Mouse (Mus musculus): ENCODE measurements around the gene Obsl1. TPM values are rescaled to one million over a fixed set of nuclear protein-coding genes. Genes with fewer than 3 reads are reported as not detected.
A peak's percentile ranks its signal among the peaks of the same experiment; 100 is the strongest.

The Obsl1 gene
- polyA plus RNA-seq (2012; rRNA removed) (7.7 and 9.7 TPM in 2 replicates), polyA plus RNA-seq (2014; fragmentation: Nextera tagmentation; extraction: Ambion mirVana) (5.3 and 6.8 TPM in 2 replicates)

DNA sequence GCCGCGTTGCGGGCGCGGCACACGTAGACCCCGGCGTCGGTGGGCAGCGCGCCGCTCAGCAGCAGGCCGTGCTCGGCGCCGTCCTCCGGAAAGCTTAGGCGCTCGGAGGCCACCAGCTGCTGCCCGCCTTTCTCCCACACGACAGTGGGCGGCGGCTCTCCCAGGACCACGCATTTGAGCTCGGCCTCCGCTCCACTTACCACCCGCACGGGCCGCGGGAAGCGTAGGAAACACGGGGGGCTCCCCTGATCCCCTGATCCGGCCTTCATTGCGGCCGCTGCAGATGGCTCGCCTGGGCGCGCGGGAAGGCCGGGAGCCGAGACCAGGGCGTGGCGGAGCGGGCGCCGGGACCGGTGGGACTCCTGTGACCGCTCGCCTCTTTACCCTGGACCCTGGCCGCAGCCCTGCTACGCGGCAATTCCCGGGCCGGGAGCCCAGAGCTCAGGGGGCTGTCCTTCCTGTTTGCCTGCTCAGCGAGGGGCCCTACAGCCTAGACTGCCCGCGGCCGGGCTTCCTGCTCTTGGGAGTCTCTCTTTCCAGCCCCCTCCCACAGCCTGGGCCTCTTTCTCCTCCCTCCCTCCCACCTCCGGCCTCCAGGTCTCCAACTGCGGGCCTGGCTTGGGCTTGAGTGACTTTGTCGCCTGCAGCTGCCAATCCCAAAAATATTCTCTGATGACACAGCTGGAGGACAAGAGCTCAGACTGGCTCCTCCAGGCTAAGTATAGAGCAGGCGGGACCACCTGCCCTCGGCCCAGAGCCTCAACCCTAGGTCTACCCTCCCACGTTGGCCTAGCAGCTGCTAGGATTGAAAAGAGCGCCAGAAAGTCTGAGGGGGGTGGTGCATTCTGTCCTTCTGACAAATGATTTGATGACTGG lies at the start of gene Obsl1:
TSS of gene Obsl1 (minus strand) at position 497 of the 876 bp plus-strand sequence.
- TF ChIP-seq CTCF (IDR thresholded peaks at IDR 0.05; ENCODE audit: low read depth) (no peak), EP300 (IDR thresholded peaks at IDR 0.05; ENCODE audit: low read depth) (no peak)
- peaks cover 29% of the 10 kb centered on the region for H3K27me3 ChIP-seq (ENCODE audit: control insufficient read depth, insufficient read depth, low read length)
- H3K4me1 ChIP-seq (replicated peaks; ENCODE audit: control insufficient read depth in 2 of 2, insufficient read depth in 2 of 2, low read length in 1 of 2): peaks cover 0 to 6% of the 10 kb centered on the region in 2 experiments; a peak in 2 of 4 replicates

DNA sequence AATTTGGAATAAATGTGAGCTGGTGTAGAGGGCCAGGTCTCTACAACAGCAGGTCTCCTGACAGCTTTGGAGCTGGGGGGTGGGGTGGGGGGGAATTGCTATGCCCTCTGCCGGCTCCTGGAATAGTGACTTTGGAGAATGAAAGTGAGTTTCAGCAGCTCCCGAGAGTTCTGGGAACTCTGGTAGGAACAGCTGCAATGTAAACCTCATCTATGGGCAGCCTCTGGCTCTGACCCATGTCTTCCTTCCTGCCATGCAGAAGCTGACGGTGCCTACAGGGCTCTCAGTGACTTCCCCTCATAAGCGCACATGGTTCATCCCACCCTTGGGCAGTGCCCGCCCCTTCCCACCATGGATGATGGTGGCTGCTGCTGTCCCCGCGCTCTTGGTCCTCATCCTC lies 49.4 kb upstream of the Obsl1 start:
- no peaks in the 10 kb centered on the region for H3K27me3 ChIP-seq (ENCODE audit: control insufficient read depth, insufficient read depth, low read length)
- WGBS (ENCODE audit: insufficient replicate concordance): 53% methylated on average over 7 of the region's 7 CpGs
- no peak overlapping the region for H3K27ac ChIP-seq
- H3K4me3 ChIP-seq (ENCODE audit: insufficient read depth in 1 of 2, low read depth in 2 of 2, low read length in 2 of 2): no peak overlapping the region
- DNase-seq (ENCODE audit: low read depth in 3 of 3, low spot score in 3 of 3) (no peak), ATAC-seq (ENCODE audit: insufficient read depth) (no peak)
- no peak overlapping the region for H3K4me2 ChIP-seq (ENCODE audit: low read depth)
- H3K9ac ChIP-seq (replicated peaks): no peak overlapping the region
- H3K9me3 ChIP-seq (ENCODE audit: control insufficient read depth, low read length): no peaks in the 10 kb centered on the region
- H3K4me1 ChIP-seq (replicated peaks; ENCODE audit: control insufficient read depth in 2 of 2, insufficient read depth in 2 of 2, low read length in 1 of 2): no peaks in the 10 kb centered on the region
- no peaks in the 10 kb centered on the region for H3K36me3 ChIP-seq (replicated peaks; ENCODE audit: control insufficient read depth, insufficient read depth, low read depth)
- TF ChIP-seq EP300 (IDR thresholded peaks at IDR 0.05; ENCODE audit: low read depth): no peak
- TF ChIP-seq CTCF (IDR thresholded peaks at IDR 0.05; ENCODE audit: low read depth): no peak

More for the DNA sequence above, at the start of gene Obsl1:
- H3K27ac ChIP-seq: no peak within 1 kb of the TSS
- ATAC-seq (ENCODE audit: insufficient read depth) (peak; percentile 74), DNase-seq (ENCODE audit: low read depth in 3 of 3, low spot score in 3 of 3) (no peak)
- H3K9me3 ChIP-seq (ENCODE audit: control insufficient read depth, low read length): no peaks in the 10 kb centered on the region
- no peak within 1 kb of the TSS; the same call in 1 of the 2 replicates for H3K9ac ChIP-seq (replicated peaks)
- H3K4me2 ChIP-seq (ENCODE audit: low read depth): peak within 1 kb of the TSS; percentile 31
- peak within 1 kb of the TSS; percentile 46 to 54 for H3K4me3 ChIP-seq (ENCODE audit: insufficient read depth in 1 of 2, low read depth in 2 of 2, low read length in 2 of 2)
- no peaks in the 10 kb centered on the region for H3K36me3 ChIP-seq (replicated peaks; ENCODE audit: control insufficient read depth, insufficient read depth, low read depth)
- 2% methylated on average over 64 of the region's 65 CpGs for WGBS (ENCODE audit: insufficient replicate concordance)

DNA sequence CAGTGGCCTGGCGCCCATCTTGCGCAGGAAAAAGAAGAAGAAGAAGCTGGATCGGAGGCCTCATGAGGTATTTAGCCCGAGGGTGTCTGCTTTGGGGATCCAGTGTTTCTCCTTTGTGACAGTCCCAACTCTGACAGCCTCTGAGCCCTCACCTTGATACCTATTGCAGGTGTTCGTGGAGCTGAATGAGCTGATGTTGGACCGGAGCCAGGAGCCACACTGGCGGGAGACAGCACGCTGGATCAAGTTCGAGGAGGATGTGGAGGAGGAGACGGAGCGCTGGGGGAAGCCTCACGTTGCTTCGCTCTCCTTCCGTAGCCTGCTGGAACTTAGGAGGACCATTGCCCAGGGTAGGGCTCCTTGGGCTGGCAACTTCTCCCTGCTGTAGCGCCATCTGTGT lies 44.3 kb upstream of the Obsl1 start:
- Histone ChIP-seq H3K4me2 (ENCODE audit: low read depth) (no peak overlapping the region), H3K4me1 (replicated peaks; ENCODE audit: control insufficient read depth in 2 of 2, insufficient read depth in 2 of 2, low read length in 1 of 2) (no peaks in the 10 kb centered on the region), H3K36me3 (replicated peaks; ENCODE audit: control insufficient read depth, insufficient read depth, low read depth) (no peaks in the 10 kb centered on the region), H3K4me3 (ENCODE audit: insufficient read depth in 1 of 2, low read depth in 2 of 2, low read length in 2 of 2) (no peak overlapping the region), H3K9ac (replicated peaks) (no peak overlapping the region), H3K27me3 (ENCODE audit: control insufficient read depth, insufficient read depth, low read length) (peaks cover 12% of the 10 kb centered on the region), H3K9me3 (ENCODE audit: control insufficient read depth, low read length) (no peaks in the 10 kb centered on the region), H3K27ac (no peak overlapping the region)
- DNase-seq (ENCODE audit: low read depth in 3 of 3, low spot score in 3 of 3) (no peak), ATAC-seq (ENCODE audit: insufficient read depth) (no peak)
- TF ChIP-seq CTCF (IDR thresholded peaks at IDR 0.05; ENCODE audit: low read depth) (no peak), EP300 (IDR thresholded peaks at IDR 0.05; ENCODE audit: low read depth) (no peak)
- 70% methylated on average over 15 of the region's 15 CpGs for WGBS (ENCODE audit: insufficient replicate concordance)

DNA sequence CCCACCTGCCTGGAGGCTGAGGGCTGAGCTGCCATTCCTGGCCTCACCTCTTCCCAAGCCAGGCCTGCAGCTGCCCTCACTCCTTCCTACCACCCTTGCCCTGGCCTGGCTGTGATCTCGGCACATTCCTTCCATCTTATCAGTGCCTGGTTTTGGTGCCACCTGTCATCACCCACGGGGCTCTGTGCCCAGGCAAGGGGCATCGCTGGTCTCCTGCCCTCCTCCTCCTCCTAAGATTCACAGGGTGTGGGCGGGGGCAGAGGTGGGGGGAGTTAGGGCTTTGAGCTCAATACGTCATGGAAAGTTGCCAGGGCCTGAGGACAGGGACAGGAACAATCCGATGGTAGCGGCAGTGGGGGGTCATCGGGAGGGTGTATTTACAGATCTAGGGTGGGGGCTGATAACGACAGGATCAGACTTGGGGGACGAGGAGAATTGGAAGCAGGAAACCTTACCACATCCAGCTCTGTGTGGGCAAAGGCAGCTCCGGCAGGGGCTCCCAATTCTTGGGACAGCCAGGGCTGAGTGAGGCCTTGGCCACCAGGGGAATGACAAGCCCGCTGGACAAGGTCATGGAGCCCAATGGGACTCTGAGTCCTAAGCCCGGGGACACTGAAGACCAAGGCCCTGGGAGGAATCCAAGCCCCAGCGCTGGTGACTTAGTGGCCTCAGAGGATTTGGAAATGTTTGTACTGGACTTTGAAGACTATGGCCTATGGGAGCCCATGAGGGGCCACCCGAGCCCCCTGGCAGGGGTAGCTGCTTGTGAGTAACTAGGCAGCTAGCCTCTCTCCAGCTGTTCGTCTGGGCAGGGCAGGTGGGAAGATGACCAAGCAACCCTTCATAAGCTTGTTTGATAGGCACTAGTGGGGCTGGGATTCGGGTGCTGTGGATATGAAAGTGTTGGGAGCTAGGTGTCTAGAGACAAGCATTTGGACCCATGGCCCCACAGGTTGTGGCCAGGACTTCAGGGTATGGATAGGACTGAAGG lies 43.3 kb upstream of the Obsl1 start:
- H3K9ac ChIP-seq (replicated peaks): no peak overlapping the region
- no peaks in the 10 kb centered on the region for H3K36me3 ChIP-seq (replicated peaks; ENCODE audit: control insufficient read depth, insufficient read depth, low read depth)
- no peak for DNase-seq (ENCODE audit: low read depth in 3 of 3, low spot score in 3 of 3)
- H3K9me3 ChIP-seq (ENCODE audit: control insufficient read depth, low read length): no peaks in the 10 kb centered on the region
- ATAC-seq (ENCODE audit: insufficient read depth): no peak
- H3K4me3 ChIP-seq (ENCODE audit: insufficient read depth in 1 of 2, low read depth in 2 of 2, low read length in 2 of 2): no peak overlapping the region
- WGBS (ENCODE audit: insufficient replicate concordance): 60% methylated on average over 17 of the region's 17 CpGs
- TF ChIP-seq EP300 (IDR thresholded peaks at IDR 0.05; ENCODE audit: low read depth) (no peak), CTCF (IDR thresholded peaks at IDR 0.05; ENCODE audit: low read depth) (no peak)
- H3K27me3 ChIP-seq (ENCODE audit: control insufficient read depth, insufficient read depth, low read length): peaks cover 12% of the 10 kb centered on the region
- no peaks in the 10 kb centered on the region for H3K4me1 ChIP-seq (replicated peaks; ENCODE audit: control insufficient read depth in 2 of 2, insufficient read depth in 2 of 2, low read length in 1 of 2)
- no peak overlapping the region for H3K4me2 ChIP-seq (ENCODE audit: low read depth)
- H3K27ac ChIP-seq: no peak overlapping the region

All from liver, embryonic 14.5 days (tissue).